Mouse (Mus musculus) forebrain, embryonic 16.5 days (tissue): ENCODE measurements around the gene Arhgef19. TPM values are rescaled to one million over a fixed set of nuclear protein-coding genes. Genes with fewer than 3 reads are reported as not detected.

Experiments
- ATAC-seq: fragments of 200-750 bp; cut with Nextera tagmentation; 2 replicates; pipeline ENCODE4 v1.8.0; 2017; ENCODE audit warnings: mild to moderate bottlenecking, moderate library complexity
- H3K27ac ChIP-seq: fragments of 300-500 bp; sonication (generic); 2 replicates; pipeline ENCODE4 v1.5.1; 2014; ENCODE audit warnings: low read length, control low read depth
- H3K27me3 ChIP-seq: fragments of 300-500 bp; sonication (generic); replicated peaks from 2 replicates; pipeline ENCODE4 v1.6.1; 2014; ENCODE audit warnings: low read length; ENCODE audit not compliant: control insufficient read depth, insufficient read depth
- H3K36me3 ChIP-seq: fragments of 300-500 bp; sonication (generic); 2 replicates; pipeline ENCODE4 v1.6.1; 2014; ENCODE audit not compliant: control insufficient read depth, insufficient read depth
- H3K4me1 ChIP-seq: fragments of 300-500 bp; sonication (generic); replicated peaks from 2 replicates; pipeline ENCODE4 v1.6.1; 2014; ENCODE audit warnings: low read length; ENCODE audit not compliant: control insufficient read depth, insufficient read depth
- H3K4me2 ChIP-seq: fragments of 300-500 bp; sonication (generic); 2 replicates; pipeline ENCODE4 v1.6.1; 2014; ENCODE audit warnings: mild to moderate bottlenecking, low read length, control low read depth
- H3K4me3 ChIP-seq: fragments of 300-500 bp; sonication (generic); replicated peaks from 2 replicates; pipeline ENCODE4 v1.5.1; 2014; ENCODE audit warnings: mild to moderate bottlenecking, low read length, control low read depth
- H3K9ac ChIP-seq: fragments of 300-500 bp; sonication (generic); replicated peaks from 2 replicates; pipeline ENCODE4 v1.6.1; 2014; ENCODE audit warnings: low read depth, low read length, control low read depth
- H3K9me3 ChIP-seq: fragments of 300-500 bp; sonication (generic); 2 replicates; pipeline ENCODE4 v1.6.1; 2016; ENCODE audit warnings: low read length; ENCODE audit not compliant: control insufficient read depth
- WGBS: fragments of 180-500 bp; shearing (Covaris S2); extraction: QIAGEN DNeasy Blood & Tissue Kit; methylation state at CpG from one replicate; pipeline ENCODE4 v1.1.7; 2014; 5-methylcytosine and 5-hydroxymethylcytosine counted together
- polyA plus RNA-seq: library from polyadenylated mRNA; unstranded; fragments of >200 nt; fragmentation: Nextera tagmentation; extraction: Ambion mirVana; gene quantifications from 2 replicates; pipeline ENCODE4 v1.2.1, GENCODE M21; 2015

Gene Arhgef19
- polyA plus RNA-seq, 1 experiment from 2014 or later: 0.71 TPM

GRCm38 (mm10) chr4:141244401-141244800, 5.1 kb downstream of the Arhgef19 start:
- Histone ChIP-seq H3K36me3 (no peaks in the 10 kb centered on the region), H3K27ac (peak overlapping the region; percentile 76), H3K4me3 (no peak overlapping the region), H3K27me3 (peaks cover 36% of the 10 kb centered on the region), H3K9me3 (no peaks in the 10 kb centered on the region), H3K9ac (0 out of 2 replicates have a peak overlapping the region, but pooled peaks have one; percentile 9), H3K4me1 (peaks cover 53% of the 10 kb centered on the region), H3K4me2 (no peak overlapping the region)
- ATAC-seq: peak; percentile 4; the same call in 1 of the 2 replicates
- WGBS: 36% methylated on average over 5 of the region's 5 CpGs

- Histone ChIP-seq H3K4me2 (peak overlapping the region; percentile 7; the same call in 1 of the 2 replicates), H3K27me3 (peaks cover 38% of the 10 kb centered on the region), H3K9me3 (no peaks in the 10 kb centered on the region), H3K9ac (peak overlapping the region; percentile 9; the same call in 1 of the 2 replicates), H3K4me3 (no peak overlapping the region), H3K4me1 (peaks cover 48% of the 10 kb centered on the region), H3K36me3 (no peaks in the 10 kb centered on the region), H3K27ac (peak overlapping the region; percentile 76)
- ATAC-seq: peak; percentile 78
- WGBS: 3% methylated on average over 9 of the region's 9 CpGs
Measured at GRCm38 (mm10) chr4:141244931-141245425, 5.7 kb downstream of the Arhgef19 start.

GRCm38 (mm10) chr4:141246089-141246997, 7.0 kb downstream of the Arhgef19 start:
- H3K9ac ChIP-seq: no peak overlapping the region
- no peak overlapping the region for H3K4me3 ChIP-seq
- no peaks in the 10 kb centered on the region for H3K9me3 ChIP-seq
- peaks cover 48% of the 10 kb centered on the region for H3K4me1 ChIP-seq
- no peak overlapping the region for H3K27ac ChIP-seq
- H3K27me3 ChIP-seq: peaks cover 27% of the 10 kb centered on the region
- ATAC-seq: no peak
- no peaks in the 10 kb centered on the region for H3K36me3 ChIP-seq
- no peak overlapping the region for H3K4me2 ChIP-seq
- 22% methylated on average over 24 of the region's 24 CpGs for WGBS

GRCm38 (mm10) chr4:141246998-141247350, 7.7 kb downstream of the Arhgef19 start:
- H3K27ac ChIP-seq: no peak overlapping the region
- no peak for ATAC-seq
- H3K4me2 ChIP-seq: peak overlapping the region; percentile 62
- peaks cover 23% of the 10 kb centered on the region for H3K27me3 ChIP-seq
- no peak overlapping the region for H3K4me3 ChIP-seq
- no peaks in the 10 kb centered on the region for H3K9me3 ChIP-seq
- H3K9ac ChIP-seq: 0 out of 2 replicates have a peak overlapping the region, but pooled peaks have one; percentile 23
- WGBS: 2% methylated on average over 17 of the region's 17 CpGs
- H3K36me3 ChIP-seq: no peaks in the 10 kb centered on the region
- peaks cover 48% of the 10 kb centered on the region for H3K4me1 ChIP-seq

GRCm38 (mm10) chr4:141247776-141248613, 8.7 kb downstream of the Arhgef19 start:
- Histone ChIP-seq H3K9ac (peak overlapping the region; percentile 45), H3K36me3 (no peaks in the 10 kb centered on the region), H3K4me2 (peak overlapping the region; percentile 62), H3K4me1 (peaks cover 38% of the 10 kb centered on the region), H3K27me3 (peaks cover 23% of the 10 kb centered on the region), H3K27ac (no peak overlapping the region), H3K4me3 (peak overlapping the region; percentile 46), H3K9me3 (no peaks in the 10 kb centered on the region)
- under 1% methylated on average over 50 of the region's 60 CpGs for WGBS
- ATAC-seq: peak; percentile 20; the same call in 1 of the 2 replicates

GRCm38 (mm10) chr4:141248614-141248978, 9.3 kb downstream of the Arhgef19 start:
- H3K4me1 ChIP-seq: peaks cover 38% of the 10 kb centered on the region
- 14% methylated on average over 11 of the region's 11 CpGs for WGBS
- H3K36me3 ChIP-seq: no peaks in the 10 kb centered on the region
- H3K9ac ChIP-seq: no peak overlapping the region
- no peaks in the 10 kb centered on the region for H3K9me3 ChIP-seq
- no peak overlapping the region for H3K27ac ChIP-seq
- H3K4me2 ChIP-seq: no peak overlapping the region
- ATAC-seq: no peak
- H3K27me3 ChIP-seq: peaks cover 23% of the 10 kb centered on the region
- no peak overlapping the region for H3K4me3 ChIP-seq

GRCm38 (mm10) chr4:141249383-141249782, 10.1 kb downstream of the Arhgef19 start:
- H3K27me3 ChIP-seq: peaks cover 23% of the 10 kb centered on the region
- no peak overlapping the region for H3K27ac ChIP-seq
- H3K36me3 ChIP-seq: no peaks in the 10 kb centered on the region
- no peak overlapping the region for H3K9ac ChIP-seq
- no peak overlapping the region for H3K4me3 ChIP-seq
- ATAC-seq: no peak
- H3K4me1 ChIP-seq: peaks cover 32% of the 10 kb centered on the region
- no peak overlapping the region for H3K4me2 ChIP-seq
- no peaks in the 10 kb centered on the region for H3K9me3 ChIP-seq
- 74% methylated on average over 11 of the region's 11 CpGs for WGBS

- 62% methylated on average over 8 of the region's 8 CpGs for WGBS
- Histone ChIP-seq H3K27ac (no peak overlapping the region), H3K9me3 (no peaks in the 10 kb centered on the region), H3K36me3 (no peaks in the 10 kb centered on the region), H3K4me3 (no peak overlapping the region), H3K9ac (no peak overlapping the region), H3K27me3 (peaks cover 23% of the 10 kb centered on the region), H3K4me1 (peaks cover 23% of the 10 kb centered on the region), H3K4me2 (no peak overlapping the region)
- ATAC-seq: no peak
Measured at GRCm38 (mm10) chr4:141251071-141251470, 11.8 kb downstream of the Arhgef19 start.

GRCm38 (mm10) chr4:141252641-141253040, 13.3 kb downstream of the Arhgef19 start:
- Histone ChIP-seq H3K27me3 (peaks cover 19% of the 10 kb centered on the region), H3K27ac (no peak overlapping the region), H3K4me2 (no peak overlapping the region), H3K4me3 (no peak overlapping the region), H3K9ac (no peak overlapping the region), H3K9me3 (no peaks in the 10 kb centered on the region), H3K36me3 (no peaks in the 10 kb centered on the region), H3K4me1 (peaks cover 8% of the 10 kb centered on the region)
- no peak for ATAC-seq
- WGBS: 69% methylated on average over 2 of the region's 2 CpGs
